Mouse (Mus musculus) heart, embryonic 12.5 days (tissue): Measurements from ENCODE around the gene Il11ra2. TPM values are rescaled to one million over a fixed set of nuclear protein-coding genes. Genes with fewer than 3 reads are reported as not detected.

Experiments
- polyA plus RNA-seq: library from polyadenylated mRNA; unstranded; fragments of >200 nt; fragmentation: Nextera tagmentation; extraction: Ambion mirVana; gene quantifications from 2 replicates; pipeline ENCODE4 v1.2.1, GENCODE M21; 2016

The Il11ra2 gene
- polyA plus RNA-seq, 1 experiment from 2014 or later: not detected

Other genes with a start within 250 kb of the Il11ra2 start
- gene Gm21586, start 222.5 kb downstream of the Il11ra2 start, polyA plus RNA-seq: not detected in 2 replicates
- gene Gm2163, start 195.1 kb downstream of the Il11ra2 start, polyA plus RNA-seq: not detected in 2 replicates
- gene Fam205a2, start 133.7 kb downstream of the Il11ra2 start, polyA plus RNA-seq: not detected in 2 replicates
- not detected in 2 replicates for gene Gm10591, start 49.7 kb downstream of the Il11ra2 start, polyA plus RNA-seq
- gene Gm2564, start 32.2 kb downstream of the Il11ra2 start, polyA plus RNA-seq: not detected in 2 replicates
- gene Ccl27b, start 6.6 kb downstream of the Il11ra2 start, polyA plus RNA-seq: not detected in 2 replicates
- gene 4930578G10Rik, start 73.7 kb upstream of the Il11ra2 start, polyA plus RNA-seq: 0.40 TPM in 1 of 2 replicates, not detected in the other
- gene Ccl19, start 94.7 kb upstream of the Il11ra2 start, polyA plus RNA-seq: not detected in 2 replicates
- gene Ccl21a, start 112.1 kb upstream of the Il11ra2 start, polyA plus RNA-seq: 0.33 and 0.45 TPM in 2 replicates
- gene Fam205a1, start 192.0 kb upstream of the Il11ra2 start, polyA plus RNA-seq: 0.04 TPM in 1 of 2 replicates, not detected in the other
- gene Gm12394, start 194.9 kb upstream of the Il11ra2 start, polyA plus RNA-seq: 0.11 TPM in 1 of 2 replicates, not detected in the other
- 0.37 and 0.60 TPM in 2 replicates for gene Fam205c, start 212.3 kb upstream of the Il11ra2 start, polyA plus RNA-seq